Mouse (Mus musculus): ENCODE results near the gene Sox5. TPM values are rescaled to one million over a fixed set of nuclear protein-coding genes. Genes with fewer than 3 reads are reported as not detected.
A peak's percentile ranks its signal among the peaks of the same experiment; 100 is the strongest.

Gene Sox5
- polyA plus RNA-seq, 1 experiment from 2014 or later = 25.8 TPM

DNA sequence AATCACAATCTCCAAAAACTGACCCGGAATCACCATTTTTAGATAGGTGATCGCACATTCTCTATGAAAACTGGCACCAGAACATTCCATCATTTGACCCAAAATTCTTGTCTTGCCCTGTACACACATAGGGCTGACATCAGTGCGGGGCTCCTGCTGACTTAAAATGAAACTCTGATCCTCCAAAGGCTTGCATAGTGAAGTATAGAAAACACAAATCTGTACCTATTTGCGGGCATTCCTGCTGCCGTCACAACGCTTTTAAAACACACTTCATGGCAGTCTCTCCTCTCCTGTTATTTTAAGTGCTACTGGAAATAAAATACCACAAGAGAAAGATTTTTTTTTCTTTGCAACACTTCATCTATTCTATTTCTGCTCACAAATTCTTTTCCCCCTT, 886.7 kb downstream of the Sox5 start:
- Histone ChIP-seq H3K36me3 (ENCODE audit: control insufficient read depth, insufficient read depth, low read length) (no peaks in the 10 kb centered on the region), H3K9me3 (replicated peaks; ENCODE audit: control insufficient read depth, low read length) (no peaks in the 10 kb centered on the region), H3K27me3 (ENCODE audit: control insufficient read depth, insufficient read depth, low read length) (no peaks in the 10 kb centered on the region), H3K9ac (ENCODE audit: low read length) (no peak overlapping the region), H3K4me2 (ENCODE audit: low read depth, low read length) (no peak overlapping the region), H3K4me3 (replicated peaks; ENCODE audit: low read length) (no peak overlapping the region), H3K4me1 (ENCODE audit: control insufficient read depth, insufficient read depth, low read length) (no peaks in the 10 kb centered on the region), H3K27ac (ENCODE audit: low read length) (no peak overlapping the region)
- WGBS = 92% methylated on average over 6 of the region's 6 CpGs
- ATAC-seq (ENCODE audit: insufficient read depth, low FRiP score) = no peak

DNA sequence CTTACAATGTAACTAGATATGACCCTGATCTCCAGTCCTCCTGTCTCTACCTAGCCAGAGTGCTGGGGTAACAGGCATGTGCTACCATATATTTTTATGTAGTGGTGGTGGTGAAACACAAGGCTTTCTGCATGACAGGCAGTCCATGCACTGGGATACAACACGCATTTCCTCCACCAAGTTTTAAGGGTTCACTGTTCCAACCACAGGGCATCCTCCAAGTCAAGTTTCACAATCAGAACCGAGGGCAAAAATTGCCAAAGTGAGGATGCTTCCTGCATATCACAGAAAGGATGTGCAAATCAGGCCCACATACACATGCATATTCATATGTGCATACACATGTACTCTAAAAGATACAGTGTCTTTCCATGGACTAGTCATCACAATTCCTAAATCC, 888.9 kb downstream of the Sox5 start:
- no peak for ATAC-seq (ENCODE audit: insufficient read depth, low FRiP score)
- H3K4me3 ChIP-seq (replicated peaks; ENCODE audit: low read length) = no peak overlapping the region
- 88% methylated on average over 2 of the region's 2 CpGs for WGBS
- no peaks in the 10 kb centered on the region for H3K27me3 ChIP-seq (ENCODE audit: control insufficient read depth, insufficient read depth, low read length)
- H3K36me3 ChIP-seq (ENCODE audit: control insufficient read depth, insufficient read depth, low read length) = no peaks in the 10 kb centered on the region
- H3K27ac ChIP-seq (ENCODE audit: low read length) = no peak overlapping the region
- no peak overlapping the region for H3K9ac ChIP-seq (ENCODE audit: low read length)
- H3K4me1 ChIP-seq (ENCODE audit: control insufficient read depth, insufficient read depth, low read length) = no peaks in the 10 kb centered on the region
- no peak overlapping the region for H3K4me2 ChIP-seq (ENCODE audit: low read depth, low read length)
- no peaks in the 10 kb centered on the region for H3K9me3 ChIP-seq (replicated peaks; ENCODE audit: control insufficient read depth, low read length)

DNA sequence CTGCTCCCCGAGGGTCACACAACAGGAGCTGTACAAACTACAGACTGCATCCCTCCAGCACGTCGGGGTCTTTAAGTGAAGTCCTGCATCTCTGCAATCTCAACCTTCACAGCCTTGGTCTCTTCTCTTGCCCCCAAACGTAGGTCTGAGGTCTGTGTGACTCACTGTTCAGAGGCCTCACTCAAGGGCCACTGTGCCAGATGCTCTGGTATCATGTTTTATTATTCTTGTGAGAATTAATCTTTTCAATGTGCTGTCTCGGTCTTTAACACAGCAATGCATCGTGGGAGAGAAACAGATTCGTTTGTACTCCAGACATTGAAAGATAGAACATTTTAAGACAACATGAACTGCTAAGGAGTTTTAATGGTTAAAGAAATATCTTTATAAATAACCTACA, 893.2 kb downstream of the Sox5 start:
- Histone ChIP-seq H3K9ac (ENCODE audit: low read length) (no peak overlapping the region), H3K4me3 (replicated peaks; ENCODE audit: low read length) (no peak overlapping the region), H3K36me3 (ENCODE audit: control insufficient read depth, insufficient read depth, low read length) (no peaks in the 10 kb centered on the region), H3K9me3 (replicated peaks; ENCODE audit: control insufficient read depth, low read length) (no peaks in the 10 kb centered on the region), H3K27ac (ENCODE audit: low read length) (no peak overlapping the region), H3K4me2 (ENCODE audit: low read depth, low read length) (no peak overlapping the region), H3K4me1 (ENCODE audit: control insufficient read depth, insufficient read depth, low read length) (no peaks in the 10 kb centered on the region), H3K27me3 (ENCODE audit: control insufficient read depth, insufficient read depth, low read length) (no peaks in the 10 kb centered on the region)
- WGBS = 64% methylated on average over 7 of the region's 7 CpGs
- ATAC-seq (ENCODE audit: insufficient read depth, low FRiP score) = no peak

DNA sequence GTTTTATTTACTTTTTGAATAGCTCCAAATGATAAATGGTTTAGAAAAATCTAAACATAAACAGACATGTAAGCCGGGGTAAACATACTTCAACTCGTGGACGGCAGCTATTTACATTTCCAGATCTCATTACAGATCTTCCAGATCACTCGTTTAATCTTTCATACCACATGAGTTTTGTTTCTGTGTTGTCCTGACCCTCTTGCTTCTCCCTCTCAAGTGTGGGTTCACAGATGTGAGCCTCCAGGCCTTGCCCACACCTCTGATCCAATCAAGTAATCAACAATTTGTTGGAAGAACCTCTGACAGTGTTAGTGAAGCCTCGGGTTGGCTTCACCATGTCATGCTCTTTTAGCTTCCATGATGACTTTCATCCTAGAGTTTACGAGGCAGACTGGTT, 903.3 kb downstream of the Sox5 start:
- Histone ChIP-seq H3K4me3 (replicated peaks; ENCODE audit: low read length) (no peak overlapping the region), H3K36me3 (ENCODE audit: control insufficient read depth, insufficient read depth, low read length) (no peaks in the 10 kb centered on the region), H3K9me3 (replicated peaks; ENCODE audit: control insufficient read depth, low read length) (no peaks in the 10 kb centered on the region), H3K4me2 (ENCODE audit: low read depth, low read length) (no peak overlapping the region), H3K27ac (ENCODE audit: low read length) (no peak overlapping the region), H3K27me3 (ENCODE audit: control insufficient read depth, insufficient read depth, low read length) (no peaks in the 10 kb centered on the region), H3K4me1 (ENCODE audit: control insufficient read depth, insufficient read depth, low read length) (no peaks in the 10 kb centered on the region), H3K9ac (ENCODE audit: low read length) (no peak overlapping the region)
- WGBS = 31% methylated on average over 6 of the region's 6 CpGs
- no peak for ATAC-seq (ENCODE audit: insufficient read depth, low FRiP score)

DNA sequence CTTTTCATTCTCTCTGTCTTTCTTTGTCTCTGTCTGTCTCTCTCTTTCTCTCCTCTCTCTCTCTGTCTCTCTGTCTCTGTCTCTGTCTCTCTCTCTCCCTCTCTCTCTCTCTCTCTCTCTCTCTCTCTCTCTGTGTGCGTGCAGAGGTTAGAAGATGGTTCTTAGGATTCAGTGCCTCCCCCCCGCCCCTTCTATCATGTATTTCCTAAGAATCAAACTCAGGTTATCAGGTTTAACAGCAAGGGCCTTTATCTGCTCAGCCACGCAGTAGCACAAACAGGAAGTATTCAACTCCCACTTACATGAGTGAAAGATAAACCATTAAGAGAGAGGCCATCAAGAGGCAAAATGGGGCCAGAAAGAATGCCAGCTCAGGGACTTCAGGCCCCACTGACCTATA, 913.0 kb downstream of the Sox5 start:
- Histone ChIP-seq H3K27ac (ENCODE audit: low read length) (no peak overlapping the region), H3K9me3 (replicated peaks; ENCODE audit: control insufficient read depth, low read length) (no peaks in the 10 kb centered on the region), H3K4me1 (ENCODE audit: control insufficient read depth, insufficient read depth, low read length) (0 out of 2 replicates have a peak, but pooled peaks cover 3% of the 10 kb centered on the region), H3K36me3 (ENCODE audit: control insufficient read depth, insufficient read depth, low read length) (no peaks in the 10 kb centered on the region), H3K9ac (ENCODE audit: low read length) (no peak overlapping the region), H3K4me3 (replicated peaks; ENCODE audit: low read length) (no peak overlapping the region), H3K4me2 (ENCODE audit: low read depth, low read length) (no peak overlapping the region), H3K27me3 (ENCODE audit: control insufficient read depth, insufficient read depth, low read length) (no peaks in the 10 kb centered on the region)
- 78% methylated on average over 3 of the region's 3 CpGs for WGBS
- ATAC-seq (ENCODE audit: insufficient read depth, low FRiP score) = no peak

DNA sequence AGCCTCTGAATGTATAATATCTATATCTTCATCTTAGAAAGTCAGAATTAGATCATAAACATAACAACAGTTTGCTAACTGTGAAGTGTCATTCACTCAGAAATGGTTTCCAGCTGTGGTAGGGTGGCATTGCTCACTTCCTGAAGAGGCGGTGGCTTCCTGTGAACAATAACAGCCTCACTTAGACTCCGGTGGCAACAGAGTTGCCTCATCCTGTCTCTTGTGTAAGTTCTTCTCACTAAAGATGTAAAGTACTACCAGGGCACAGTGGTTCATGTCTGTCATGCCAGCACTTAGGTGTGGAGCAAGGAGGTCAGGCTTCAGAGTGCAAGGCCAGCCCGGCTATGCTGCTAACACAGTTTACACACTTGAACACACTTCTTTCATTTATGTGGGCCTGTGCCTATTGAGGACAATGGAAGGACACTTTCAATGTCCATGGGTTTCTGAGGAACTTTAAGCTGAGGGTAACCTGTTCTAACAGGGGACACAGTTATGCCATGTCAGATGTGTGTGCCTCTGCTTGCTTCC, 913.6 kb downstream of the Sox5 start:
- Histone ChIP-seq H3K4me3 (replicated peaks; ENCODE audit: low read length) (no peak overlapping the region), H3K27ac (ENCODE audit: low read length) (no peak overlapping the region), H3K36me3 (ENCODE audit: control insufficient read depth, insufficient read depth, low read length) (no peaks in the 10 kb centered on the region), H3K9ac (ENCODE audit: low read length) (no peak overlapping the region), H3K9me3 (replicated peaks; ENCODE audit: control insufficient read depth, low read length) (no peaks in the 10 kb centered on the region), H3K4me1 (ENCODE audit: control insufficient read depth, insufficient read depth, low read length) (peaks cover 7% of the 10 kb centered on the region; the same call in 1 of the 2 replicates), H3K27me3 (ENCODE audit: control insufficient read depth, insufficient read depth, low read length) (no peaks in the 10 kb centered on the region), H3K4me2 (ENCODE audit: low read depth, low read length) (no peak overlapping the region)
- 80% methylated on average over 3 of the region's 3 CpGs for WGBS
- ATAC-seq (ENCODE audit: insufficient read depth, low FRiP score) = no peak

DNA sequence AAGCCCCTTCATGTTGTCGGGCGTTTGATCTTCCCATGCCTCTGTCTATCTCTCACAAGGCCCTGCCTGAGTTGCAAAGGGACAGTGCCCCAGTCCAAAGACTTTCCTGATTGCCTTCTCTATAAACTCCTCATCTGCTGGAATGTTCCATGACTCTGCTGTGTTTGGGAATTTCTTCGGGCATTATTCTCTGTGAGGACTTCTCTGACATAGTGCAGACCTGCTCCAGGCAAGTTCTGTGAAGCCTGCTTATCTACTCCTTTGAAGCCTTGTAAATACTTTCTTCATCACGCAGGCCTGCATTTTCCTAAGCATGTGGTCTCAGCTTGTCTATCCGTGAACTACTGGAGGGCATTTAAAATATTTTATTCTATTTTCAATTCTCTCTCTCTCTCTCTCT, 914.7 kb downstream of the Sox5 start:
- no peak overlapping the region for H3K27ac ChIP-seq (ENCODE audit: low read length)
- no peak for ATAC-seq (ENCODE audit: insufficient read depth, low FRiP score)
- H3K4me2 ChIP-seq (ENCODE audit: low read depth, low read length) = no peak overlapping the region
- no peaks in the 10 kb centered on the region for H3K36me3 ChIP-seq (ENCODE audit: control insufficient read depth, insufficient read depth, low read length)
- no peaks in the 10 kb centered on the region for H3K9me3 ChIP-seq (replicated peaks; ENCODE audit: control insufficient read depth, low read length)
- no peak overlapping the region for H3K4me3 ChIP-seq (replicated peaks; ENCODE audit: low read length)
- H3K27me3 ChIP-seq (ENCODE audit: control insufficient read depth, insufficient read depth, low read length) = no peaks in the 10 kb centered on the region
- H3K9ac ChIP-seq (ENCODE audit: low read length) = no peak overlapping the region
- 46% methylated on average over 5 of the region's 5 CpGs for WGBS
- H3K4me1 ChIP-seq (ENCODE audit: control insufficient read depth, insufficient read depth, low read length) = peaks cover 16% of the 10 kb centered on the region

DNA sequence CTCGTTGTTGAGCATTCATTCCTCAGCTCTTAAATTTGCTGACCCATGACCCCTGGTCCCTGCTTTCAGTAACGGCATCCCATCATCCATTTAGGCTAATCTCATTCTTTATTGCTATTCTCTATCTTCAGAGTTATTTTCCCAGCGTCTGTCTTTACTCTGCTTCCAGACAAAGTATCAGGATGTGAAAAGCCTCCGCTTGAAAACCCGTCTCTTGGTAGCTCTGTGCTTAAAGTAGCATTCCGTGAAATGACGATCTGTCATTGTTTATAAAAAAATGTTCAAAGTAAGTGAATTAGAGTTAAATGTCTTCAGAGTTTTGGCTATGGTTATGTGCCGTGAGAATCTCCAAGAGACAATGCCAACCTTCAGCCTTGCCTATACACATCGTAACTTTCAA, 915.2 kb downstream of the Sox5 start:
- Histone ChIP-seq H3K9ac (ENCODE audit: low read length) (no peak overlapping the region), H3K4me2 (ENCODE audit: low read depth, low read length) (no peak overlapping the region), H3K36me3 (ENCODE audit: control insufficient read depth, insufficient read depth, low read length) (no peaks in the 10 kb centered on the region), H3K27me3 (ENCODE audit: control insufficient read depth, insufficient read depth, low read length) (no peaks in the 10 kb centered on the region), H3K9me3 (replicated peaks; ENCODE audit: control insufficient read depth, low read length) (no peaks in the 10 kb centered on the region), H3K4me3 (replicated peaks; ENCODE audit: low read length) (no peak overlapping the region), H3K4me1 (ENCODE audit: control insufficient read depth, insufficient read depth, low read length) (peaks cover 17% of the 10 kb centered on the region), H3K27ac (ENCODE audit: low read length) (no peak overlapping the region)
- ATAC-seq (ENCODE audit: insufficient read depth, low FRiP score) = no peak
- WGBS = 53% methylated on average over 9 of the region's 9 CpGs

DNA sequence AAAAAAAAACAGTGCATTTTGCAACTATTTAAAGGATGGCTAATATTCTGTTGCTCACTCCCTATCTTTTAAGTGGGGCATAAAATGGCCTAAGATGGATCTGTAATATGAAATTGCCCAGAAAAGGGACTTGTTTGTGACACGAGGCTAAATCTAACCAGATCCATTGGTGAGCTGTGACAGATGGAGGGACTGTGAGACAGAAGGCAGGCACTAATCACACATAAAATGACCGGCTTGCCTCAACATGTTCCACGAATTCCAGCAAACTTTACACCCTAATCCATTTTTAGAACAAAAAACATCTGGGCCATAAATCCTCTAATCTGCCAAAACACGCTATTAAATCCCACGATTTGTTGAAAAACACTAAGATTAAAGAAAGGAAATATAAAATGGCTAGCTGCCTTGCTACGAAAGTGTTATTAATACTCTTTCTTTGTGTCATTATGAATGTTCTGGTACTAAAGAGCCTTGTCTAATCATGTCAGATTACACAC, 919.1 kb downstream of the Sox5 start:
- Histone ChIP-seq H3K4me2 (ENCODE audit: low read depth, low read length) (no peak overlapping the region), H3K9me3 (replicated peaks; ENCODE audit: control insufficient read depth, low read length) (no peaks in the 10 kb centered on the region), H3K36me3 (ENCODE audit: control insufficient read depth, insufficient read depth, low read length) (no peaks in the 10 kb centered on the region), H3K27me3 (ENCODE audit: control insufficient read depth, insufficient read depth, low read length) (no peaks in the 10 kb centered on the region), H3K9ac (ENCODE audit: low read length) (no peak overlapping the region), H3K27ac (ENCODE audit: low read length) (no peak overlapping the region), H3K4me1 (ENCODE audit: control insufficient read depth, insufficient read depth, low read length) (peaks cover 17% of the 10 kb centered on the region), H3K4me3 (replicated peaks; ENCODE audit: low read length) (no peak overlapping the region)
- WGBS = 24% methylated on average over 6 of the region's 6 CpGs
- peak; percentile 33; the same call in 1 of the 2 replicates for ATAC-seq (ENCODE audit: insufficient read depth, low FRiP score)

Data from stomach, embryonic 16.5 days (tissue).